Mouse (Mus musculus) frontal cortex, postnatal 14 days (tissue): Measurements from ENCODE around the gene Calu.
A peak's percentile ranks its signal among the peaks of the same experiment; 100 is the strongest.
"Not testable (repeated sequence)": the region's sequence is repeated elsewhere in the genome, so short reads cannot be mapped to it uniquely, and the experiment has no call there.

Experiments
- DNase-seq, 2 experiments: peaks; one replicate each; pipeline ENCODE4 v3.0.0; 2022; ENCODE audit warnings: low spot score in 2 of 2

Calu gene

GRCm38 (mm10) chr6:29362246-29363128, 14.6 kb downstream of the Calu start:
- DNase-seq: no peak

DNA sequence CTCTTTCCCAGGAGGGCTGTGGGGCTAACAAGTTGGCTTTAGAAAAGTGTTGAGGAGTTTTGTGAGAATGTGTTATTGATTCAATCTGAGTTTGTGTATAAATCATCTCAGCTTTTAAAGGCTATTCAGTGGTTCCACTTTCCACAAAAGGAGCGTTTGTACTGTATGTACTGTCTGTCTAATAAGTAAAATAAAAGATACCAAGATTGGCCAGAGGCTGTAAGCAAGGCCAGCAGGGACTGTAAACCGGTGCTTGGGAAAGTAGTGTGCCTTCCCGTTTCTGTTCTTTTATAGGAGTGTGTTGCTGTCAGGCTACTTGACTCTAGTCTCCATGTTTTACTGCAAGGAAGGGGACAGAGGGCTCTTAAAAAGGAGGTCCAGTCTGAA, 15.3 kb downstream of the Calu start:
- DNase-seq: no peak

DNA sequence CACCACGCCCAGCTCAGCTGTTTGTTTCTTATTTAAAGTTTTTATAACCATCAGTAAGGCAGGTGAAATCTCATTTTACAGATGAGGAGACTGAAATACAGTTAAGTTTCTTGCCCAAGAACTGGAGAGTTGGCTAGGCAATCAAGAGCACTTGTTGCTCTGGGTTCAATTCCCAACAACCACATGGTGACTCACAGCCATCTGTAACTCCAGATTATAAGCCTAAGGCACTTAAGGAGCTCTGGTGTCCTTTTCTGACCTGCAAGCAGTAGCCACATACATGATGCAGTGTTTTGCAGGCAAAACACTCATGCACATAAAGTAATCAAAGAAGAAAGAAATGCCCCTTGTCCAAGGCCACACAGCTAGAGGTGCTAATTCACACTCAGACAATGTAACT, 17.4 kb downstream of the Calu start:
- DNase-seq: no peak

DNA sequence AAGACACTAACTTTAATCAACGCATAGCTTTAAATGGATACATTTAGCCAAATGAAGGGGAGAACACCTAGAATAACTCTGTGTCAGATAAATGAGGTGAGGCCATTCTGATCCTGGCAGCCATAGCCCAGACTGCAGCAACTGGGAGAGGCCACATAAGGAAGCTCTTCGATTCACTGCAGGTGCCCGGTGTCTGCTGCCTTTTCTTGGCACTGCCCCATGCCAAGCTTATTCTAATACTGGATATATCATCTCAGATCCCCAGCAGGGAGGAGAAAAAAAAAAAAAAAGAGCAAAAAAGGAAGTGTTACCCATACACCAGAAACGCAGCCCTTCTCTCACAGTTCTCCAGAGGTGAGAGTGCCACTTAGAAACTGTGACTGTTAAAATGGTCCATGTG, 29.5 kb downstream of the Calu start:
- DNase-seq: no peak

GRCm38 (mm10) chr6:29378678-29379077, 30.8 kb downstream of the Calu start:
- no peak for DNase-seq

DNA sequence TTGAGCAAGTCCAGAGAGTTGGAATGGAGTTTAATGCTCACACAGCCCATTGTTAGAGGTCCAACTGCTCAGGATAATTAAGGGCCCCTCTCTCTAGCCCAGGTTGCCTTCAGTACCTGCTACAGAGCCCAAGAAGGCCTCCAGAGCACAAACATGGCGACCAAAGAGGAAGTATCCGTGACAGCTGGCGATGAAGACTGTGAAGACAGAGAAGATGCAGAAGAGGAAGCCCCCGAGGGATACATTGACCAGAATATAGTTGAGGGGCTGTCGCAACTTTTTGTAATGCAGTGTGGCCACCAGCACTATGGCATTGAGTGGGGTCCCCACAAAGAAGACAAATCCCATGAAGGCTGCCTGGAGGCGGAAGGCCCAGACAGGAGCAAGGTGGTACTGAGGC, 32.1 kb downstream of the Calu start:
- no peak for DNase-seq

- no peak for DNase-seq
Observed at GRCm38 (mm10) chr6:29382442-29382841, 34.6 kb downstream of the Calu start.

GRCm38 (mm10) chr6:29388052-29388518, 40.2 kb downstream of the Calu start, which contains the start of gene Opn1sw:
Gene Opn1sw, minus strand, starts transcription at chr6:29388468.
- no peak for DNase-seq

DNA sequence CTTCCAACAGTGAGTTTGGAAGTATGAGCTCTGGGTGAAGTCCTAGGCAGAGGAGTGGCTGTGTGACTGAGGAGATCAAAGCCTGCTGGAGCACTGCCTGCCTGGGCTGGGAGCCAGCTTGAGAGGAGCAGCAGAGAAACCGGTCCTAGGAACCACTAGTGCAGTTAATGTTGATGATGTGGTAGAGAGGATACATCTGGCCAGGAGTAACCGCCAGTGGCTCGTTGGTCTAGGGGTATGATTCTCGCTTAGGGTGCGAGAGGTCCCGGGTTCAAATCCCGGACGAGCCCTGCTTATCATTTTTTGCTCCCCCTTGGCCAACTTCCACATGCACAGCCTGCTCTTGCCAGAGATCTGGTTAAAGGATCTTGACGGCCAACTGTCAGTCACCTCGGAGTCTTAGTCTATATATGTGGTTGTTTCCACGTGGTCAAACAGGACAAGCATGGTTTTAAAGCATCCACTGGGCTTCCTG, 40.8 kb downstream of the Calu start:
- DNase-seq: peak; percentile 76

GRCm38 (mm10) chr6:29389425-29389824, 41.6 kb downstream of the Calu start:
- DNase-seq: no peak

DNA sequence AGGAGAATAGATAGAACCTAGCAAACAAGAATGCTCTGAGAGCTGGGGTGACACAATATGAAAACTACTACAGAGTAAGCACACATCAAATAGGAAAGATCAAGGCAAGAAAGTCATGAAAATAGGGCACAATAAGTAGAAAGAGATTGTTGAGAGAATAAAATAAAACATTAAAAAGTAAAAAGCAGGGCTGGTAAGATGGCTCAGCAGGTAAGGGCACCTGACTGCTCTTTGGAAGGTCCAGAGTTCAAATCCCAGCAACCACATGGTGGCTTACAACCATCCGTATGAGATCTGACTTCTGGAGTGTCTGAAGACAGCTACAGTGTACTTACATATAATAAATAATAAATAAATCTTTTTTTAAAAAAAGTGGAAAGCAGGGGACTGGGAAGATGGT, 42.6 kb downstream of the Calu start:
- DNase-seq: not testable (repeated sequence)

DNA sequence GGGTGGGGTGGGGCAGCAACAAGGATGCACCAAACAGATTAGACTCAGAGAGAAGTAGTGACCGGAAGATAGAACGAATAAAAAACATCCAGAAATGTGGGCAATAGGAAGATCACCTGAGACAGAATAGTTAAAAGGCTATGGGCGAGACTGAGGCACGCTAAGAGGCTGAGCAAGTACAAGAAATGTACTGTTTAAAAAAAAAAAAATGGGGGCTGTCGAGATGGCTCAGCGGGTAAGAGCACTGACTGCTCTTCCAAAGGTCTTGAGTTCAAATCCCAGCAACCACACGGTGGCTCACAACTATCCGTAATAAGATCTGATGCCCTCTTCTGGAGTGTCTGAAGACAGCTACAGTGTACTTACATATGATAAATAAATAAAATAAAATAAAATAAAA, 43.4 kb downstream of the Calu start:
- DNase-seq: not testable (repeated sequence)

- DNase-seq: no peak
Observed at GRCm38 (mm10) chr6:29391802-29392201, 43.9 kb downstream of the Calu start.

GRCm38 (mm10) chr6:29394286-29394685, 46.4 kb downstream of the Calu start:
- no peak for DNase-seq

DNA sequence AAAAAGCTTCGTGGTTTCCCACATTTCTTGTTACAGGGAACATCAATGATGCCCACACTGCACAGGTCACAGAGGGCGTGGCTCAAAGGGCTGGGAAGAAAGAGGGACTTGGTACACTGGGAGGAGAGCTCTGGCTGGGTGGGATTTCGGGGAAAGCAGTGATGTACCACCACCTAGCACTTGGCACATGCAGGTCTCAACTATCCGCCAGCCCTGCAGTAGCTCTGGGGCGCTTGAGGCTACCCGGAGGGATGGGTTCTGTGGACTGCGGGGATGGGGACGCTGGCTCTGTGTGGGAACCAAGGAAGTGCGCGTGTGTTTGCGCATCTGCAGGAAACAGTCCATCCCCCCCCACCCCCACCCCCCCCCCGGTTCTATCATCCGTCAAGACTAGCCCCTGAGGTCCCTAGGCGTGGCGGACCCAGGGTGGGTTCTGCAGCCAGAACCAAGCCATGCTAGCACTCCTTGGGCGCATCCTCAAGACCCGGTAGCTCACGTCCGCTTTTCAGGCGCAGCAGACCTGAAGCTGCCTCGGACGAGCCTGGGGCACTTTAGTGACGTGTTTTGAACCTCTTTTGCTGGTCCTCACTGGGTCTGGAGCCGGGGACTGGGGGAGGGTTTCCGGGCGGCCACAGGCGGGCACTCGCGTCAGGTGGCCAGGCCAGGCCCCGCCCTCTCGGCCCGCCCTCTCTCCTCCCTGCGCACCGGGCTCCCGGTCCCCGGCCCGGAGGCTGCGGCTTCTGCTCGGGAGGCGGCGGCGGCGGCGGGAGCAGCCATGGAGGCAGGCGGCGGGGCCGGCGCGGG, 48.2 kb downstream of the Calu start, which contains the start of gene Ccdc136:
TSS of gene Ccdc136 (plus strand) at position 400 of the 804 bp plus-strand sequence.
- DNase-seq: peak; percentile 52 to 63

GRCm38 (mm10) chr6:29396714-29397540, 49.1 kb downstream of the Calu start:
- DNase-seq: peak in 1 of 2 experiments; percentile 14

GRCm38 (mm10) chr6:29397575-29397974, 49.7 kb downstream of the Calu start:
- peak in 1 of 2 experiments; percentile 18 for DNase-seq

DNA sequence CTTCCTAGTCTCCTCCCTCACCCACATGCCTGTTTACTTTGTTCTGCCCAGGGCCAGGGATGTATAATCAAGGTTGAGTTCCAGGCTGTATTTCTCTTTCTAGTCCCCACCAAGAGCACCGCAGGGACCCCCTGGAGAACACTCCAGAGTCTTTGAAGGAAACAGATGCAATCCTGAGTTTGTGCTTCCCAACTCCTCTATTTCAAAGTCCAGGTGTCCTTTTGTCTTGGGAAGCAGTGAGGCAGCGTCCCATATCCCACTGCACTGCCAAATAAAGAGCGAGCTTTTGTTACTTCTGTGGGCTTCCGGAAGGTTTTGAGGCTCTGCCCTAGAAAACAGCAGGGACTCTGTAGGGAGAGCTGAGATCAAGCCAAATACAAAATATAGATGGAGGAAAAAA, 52.0 kb downstream of the Calu start:
- DNase-seq: no peak

- DNase-seq: no peak
Observed at GRCm38 (mm10) chr6:29402693-29403342, 54.9 kb downstream of the Calu start.

DNA sequence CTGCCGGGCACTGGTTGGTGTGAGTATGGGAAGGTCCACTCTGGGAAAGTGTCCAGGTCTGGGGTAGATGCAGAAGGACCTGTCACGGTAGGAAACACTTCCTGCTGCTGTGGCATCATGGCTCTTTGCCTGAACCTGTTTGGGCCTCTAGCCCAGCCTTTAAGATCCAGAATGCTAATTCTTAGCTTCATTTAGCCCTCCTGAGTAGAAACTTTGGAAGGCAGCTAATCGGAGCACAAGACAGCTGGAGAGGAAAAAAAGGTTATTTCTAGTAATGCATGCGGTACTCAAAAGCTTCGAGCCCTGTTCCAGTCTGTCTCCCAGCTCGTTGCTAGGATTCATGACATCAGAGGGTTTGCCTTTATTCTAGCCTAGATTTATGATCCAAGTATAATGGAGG, 58.5 kb downstream of the Calu start:
- DNase-seq: no peak

- DNase-seq: no peak
Observed at GRCm38 (mm10) chr6:29415446-29415845, 67.6 kb downstream of the Calu start.
